Mouse (Mus musculus): ENCODE results near the gene Psma5. TPM values are rescaled to one million over a fixed set of nuclear protein-coding genes. Genes with fewer than 3 reads are reported as not detected.
"Not testable (repeated sequence)": the region's sequence is repeated elsewhere in the genome, so short reads cannot be mapped to it uniquely, and the experiment has no call there.

The Psma5 gene
- polyA plus RNA-seq, 1 experiment from 2014 or later, result 277 TPM

DNA sequence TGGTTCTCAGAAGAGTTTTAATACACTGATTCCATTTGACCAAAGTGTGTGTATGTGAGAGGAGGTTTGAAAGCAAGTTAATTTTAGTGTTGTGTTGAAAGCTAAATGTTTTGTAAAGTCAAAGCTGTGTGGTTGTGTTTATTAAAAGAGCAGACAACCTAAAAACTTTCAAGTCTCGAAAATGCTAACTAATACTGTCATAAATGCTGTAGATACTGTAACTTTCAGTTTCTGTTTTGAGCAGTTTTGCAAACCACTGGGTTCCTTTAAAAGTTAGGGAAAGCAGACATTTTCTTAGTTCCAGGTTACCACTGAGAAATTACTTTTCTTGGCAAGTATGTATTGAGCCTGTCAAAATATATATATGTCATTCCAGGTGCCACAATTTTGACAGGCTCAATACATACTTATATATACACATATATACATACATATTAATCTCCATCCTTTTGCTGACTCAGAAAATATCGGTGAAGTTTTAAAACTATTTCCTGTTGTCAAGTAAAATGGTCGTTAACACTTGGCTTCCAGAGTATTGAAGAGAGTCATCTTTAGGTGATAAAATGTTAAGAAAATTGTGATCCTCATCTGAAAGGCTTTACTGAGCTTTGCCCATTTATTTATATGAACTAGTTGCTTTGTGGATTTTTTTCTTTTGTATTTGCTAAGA is 1.2 kb downstream of the Psma5 start:
- ATAC-seq (replicated peaks; ENCODE audit: low FRiP score) (no peak), DNase-seq (ENCODE audit: low spot score) (no peak)
- H3K4me2 ChIP-seq (ENCODE audit: low read depth, low read length, severe bottlenecking), result peak overlapping the region; percentile 87
- no peaks in the 10 kb centered on the region for H3K27me3 ChIP-seq (ENCODE audit: control insufficient read depth, insufficient read depth, low read length)
- peak overlapping the region; percentile 99 for H3K4me3 ChIP-seq (ENCODE audit: low read depth, low read length)
- no peak overlapping the region for H3K27ac ChIP-seq (ENCODE audit: low read depth, low read length)
- peak overlapping the region; percentile 87 for H3K9ac ChIP-seq (ENCODE audit: low read length)
- H3K9me3 ChIP-seq (ENCODE audit: control insufficient read depth, low read length), result no peaks in the 10 kb centered on the region
- 81% methylated on average over 3 of the region's 3 CpGs for WGBS
- peaks cover 4% of the 10 kb centered on the region; the same call in 1 of the 2 replicates for H3K4me1 ChIP-seq (replicated peaks; ENCODE audit: control insufficient read depth, insufficient read depth, low read length)
- H3K36me3 ChIP-seq (ENCODE audit: control insufficient read depth, insufficient read depth, low read length), result no peaks in the 10 kb centered on the region; the same call in 1 of the 2 replicates

DNA sequence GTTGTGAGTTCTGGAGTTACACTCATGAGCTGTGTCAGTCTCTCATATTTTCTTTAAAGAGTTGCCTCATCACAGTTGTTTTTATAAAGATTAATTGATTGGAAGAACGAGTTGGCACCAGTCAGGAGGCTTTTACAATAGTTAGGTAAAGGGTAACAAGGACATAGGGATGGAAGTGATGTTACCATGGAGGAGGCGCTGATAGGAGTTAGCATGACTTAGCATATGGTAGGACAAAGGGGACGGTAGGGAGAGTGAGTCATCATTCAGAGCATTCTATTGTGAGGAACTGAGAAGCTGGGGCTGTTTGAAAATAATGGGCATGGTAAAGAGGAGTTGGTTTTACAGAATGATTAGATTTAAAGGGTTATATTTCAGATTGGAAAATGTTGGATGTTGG is 2.6 kb downstream of the Psma5 start:
- H3K27me3 ChIP-seq (ENCODE audit: control insufficient read depth, insufficient read depth, low read length), result no peaks in the 10 kb centered on the region
- no peak overlapping the region for H3K27ac ChIP-seq (ENCODE audit: low read depth, low read length)
- no peak overlapping the region for H3K9ac ChIP-seq (ENCODE audit: low read length)
- DNase-seq (ENCODE audit: low spot score) (no peak), ATAC-seq (replicated peaks; ENCODE audit: low FRiP score) (no peak)
- no peaks in the 10 kb centered on the region; the same call in 1 of the 2 replicates for H3K36me3 ChIP-seq (ENCODE audit: control insufficient read depth, insufficient read depth, low read length)
- H3K4me3 ChIP-seq (ENCODE audit: low read depth, low read length), result no peak overlapping the region
- no peak overlapping the region for H3K4me2 ChIP-seq (ENCODE audit: low read depth, low read length, severe bottlenecking)
- WGBS, result 83% methylated on average over 3 of the region's 3 CpGs
- H3K4me1 ChIP-seq (replicated peaks; ENCODE audit: control insufficient read depth, insufficient read depth, low read length), result peaks cover 4% of the 10 kb centered on the region; the same call in 1 of the 2 replicates
- no peaks in the 10 kb centered on the region for H3K9me3 ChIP-seq (ENCODE audit: control insufficient read depth, low read length)

DNA sequence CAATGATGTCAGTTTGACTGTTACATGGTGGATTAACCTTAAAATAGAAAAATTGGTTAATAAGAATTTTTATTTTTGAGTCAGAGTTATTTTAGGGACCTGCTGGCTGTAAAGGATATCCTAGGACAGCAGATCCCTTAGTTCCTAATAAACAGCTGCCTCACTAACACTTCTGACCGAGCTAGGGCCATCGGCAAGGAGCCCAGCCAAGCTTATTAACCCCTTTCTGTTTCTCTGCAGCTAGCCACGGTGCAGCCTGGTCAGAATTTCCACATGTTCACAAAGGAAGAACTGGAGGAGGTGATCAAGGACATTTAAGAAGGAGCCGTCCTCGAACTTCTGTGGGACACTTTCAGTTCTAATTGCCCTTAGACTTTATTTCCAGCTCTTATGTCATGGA is 22.8 kb downstream of the Psma5 start:
- H3K27ac ChIP-seq (ENCODE audit: low read depth, low read length); H3K9ac ChIP-seq (ENCODE audit: low read length); H3K9me3 ChIP-seq (ENCODE audit: control insufficient read depth, low read length); H3K36me3 ChIP-seq (ENCODE audit: control insufficient read depth, insufficient read depth, low read length); H3K4me1 ChIP-seq (replicated peaks; ENCODE audit: control insufficient read depth, insufficient read depth, low read length); ATAC-seq (replicated peaks; ENCODE audit: low FRiP score); H3K4me3 ChIP-seq (ENCODE audit: low read depth, low read length); H3K27me3 ChIP-seq (ENCODE audit: control insufficient read depth, insufficient read depth, low read length); H3K4me2 ChIP-seq (ENCODE audit: low read depth, low read length, severe bottlenecking); DNase-seq (ENCODE audit: low spot score): not testable (repeated sequence)
- 91% methylated on average over 5 of the region's 5 CpGs for WGBS

DNA sequence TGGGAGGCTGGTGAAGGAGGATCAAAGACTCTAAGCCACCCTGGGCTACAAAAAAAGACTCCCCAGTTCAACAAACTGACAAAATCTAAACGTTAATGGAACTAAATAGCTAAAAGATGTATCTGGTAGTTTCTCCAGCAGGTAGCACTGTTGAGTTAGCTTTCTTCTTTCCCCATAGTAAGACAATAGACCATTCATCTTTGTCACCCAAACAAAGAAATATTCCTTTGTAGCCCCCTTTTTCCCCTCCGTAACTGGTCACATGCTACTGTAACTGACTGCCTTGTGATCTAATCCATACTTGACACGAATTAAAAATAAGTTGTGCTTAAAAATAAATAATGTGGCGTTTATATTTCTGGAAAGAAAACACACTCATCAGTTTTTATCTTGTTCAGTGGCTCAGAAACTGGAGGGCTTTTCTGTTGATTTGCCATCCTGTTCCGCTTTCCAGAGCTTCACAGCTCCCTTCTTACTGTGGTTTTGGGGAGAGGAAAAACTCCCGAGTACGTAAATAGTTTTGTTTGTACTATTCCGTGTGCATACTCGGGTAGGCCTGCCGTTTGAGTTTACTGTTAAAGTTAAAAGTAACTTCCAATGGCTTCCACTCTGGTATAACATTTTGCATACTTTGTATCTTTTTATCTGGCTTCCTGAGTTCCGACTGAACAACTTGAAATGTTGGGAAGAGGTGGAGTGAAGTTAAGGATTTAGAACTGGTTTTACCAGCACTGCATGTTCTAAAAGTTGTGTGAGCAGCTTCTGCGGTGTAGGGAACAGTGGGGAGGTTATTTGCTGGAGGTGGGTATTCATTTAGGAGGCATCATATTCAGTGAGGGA is 25.9 kb downstream of the Psma5 start:
- Histone ChIP-seq H3K4me1 (replicated peaks; ENCODE audit: control insufficient read depth, insufficient read depth, low read length) (peaks cover 19% of the 10 kb centered on the region), H3K9ac (ENCODE audit: low read length) (peak overlapping the region; percentile 70), H3K4me2 (ENCODE audit: low read depth, low read length, severe bottlenecking) (peak overlapping the region; percentile 78), H3K9me3 (ENCODE audit: control insufficient read depth, low read length) (no peaks in the 10 kb centered on the region), H3K4me3 (ENCODE audit: low read depth, low read length) (peak overlapping the region; percentile 95; the same call in 1 of the 2 replicates), H3K36me3 (ENCODE audit: control insufficient read depth, insufficient read depth, low read length) (no peaks in the 10 kb centered on the region; the same call in 1 of the 2 replicates), H3K27me3 (ENCODE audit: control insufficient read depth, insufficient read depth, low read length) (no peaks in the 10 kb centered on the region), H3K27ac (ENCODE audit: low read depth, low read length) (peak overlapping the region; percentile 85)
- 35% methylated on average over 12 of the region's 12 CpGs for WGBS
- ATAC-seq (replicated peaks; ENCODE audit: low FRiP score) (no peak), DNase-seq (ENCODE audit: low spot score) (no peak)

DNA sequence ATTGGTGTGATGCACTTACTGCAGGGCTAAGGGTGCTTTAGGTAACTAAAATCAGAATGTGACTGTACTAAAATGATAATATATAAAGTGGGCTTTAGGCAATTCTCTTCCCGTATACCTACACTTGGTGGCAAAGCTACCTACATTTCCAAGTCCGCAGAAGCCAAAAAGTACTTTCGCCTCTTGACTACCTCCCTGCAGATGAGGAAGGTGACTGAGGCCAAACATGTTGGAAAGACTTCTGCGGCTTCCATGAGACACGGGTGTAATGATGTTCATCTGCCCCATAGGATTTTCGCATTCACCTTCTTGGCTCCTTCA is 26.5 kb downstream of the Psma5 start:
- Histone ChIP-seq H3K9me3 (ENCODE audit: control insufficient read depth, low read length) (no peaks in the 10 kb centered on the region), H3K4me2 (ENCODE audit: low read depth, low read length, severe bottlenecking) (peak overlapping the region; percentile 78), H3K4me3 (ENCODE audit: low read depth, low read length) (peak overlapping the region; percentile 95), H3K9ac (ENCODE audit: low read length) (peak overlapping the region; percentile 70), H3K36me3 (ENCODE audit: control insufficient read depth, insufficient read depth, low read length) (no peaks in the 10 kb centered on the region), H3K27me3 (ENCODE audit: control insufficient read depth, insufficient read depth, low read length) (no peaks in the 10 kb centered on the region), H3K27ac (ENCODE audit: low read depth, low read length) (peak overlapping the region; percentile 85), H3K4me1 (replicated peaks; ENCODE audit: control insufficient read depth, insufficient read depth, low read length) (peaks cover 24% of the 10 kb centered on the region)
- ATAC-seq (replicated peaks; ENCODE audit: low FRiP score) (no peak), DNase-seq (ENCODE audit: low spot score) (no peak)
- WGBS, result 12% methylated on average over 6 of the region's 6 CpGs

DNA sequence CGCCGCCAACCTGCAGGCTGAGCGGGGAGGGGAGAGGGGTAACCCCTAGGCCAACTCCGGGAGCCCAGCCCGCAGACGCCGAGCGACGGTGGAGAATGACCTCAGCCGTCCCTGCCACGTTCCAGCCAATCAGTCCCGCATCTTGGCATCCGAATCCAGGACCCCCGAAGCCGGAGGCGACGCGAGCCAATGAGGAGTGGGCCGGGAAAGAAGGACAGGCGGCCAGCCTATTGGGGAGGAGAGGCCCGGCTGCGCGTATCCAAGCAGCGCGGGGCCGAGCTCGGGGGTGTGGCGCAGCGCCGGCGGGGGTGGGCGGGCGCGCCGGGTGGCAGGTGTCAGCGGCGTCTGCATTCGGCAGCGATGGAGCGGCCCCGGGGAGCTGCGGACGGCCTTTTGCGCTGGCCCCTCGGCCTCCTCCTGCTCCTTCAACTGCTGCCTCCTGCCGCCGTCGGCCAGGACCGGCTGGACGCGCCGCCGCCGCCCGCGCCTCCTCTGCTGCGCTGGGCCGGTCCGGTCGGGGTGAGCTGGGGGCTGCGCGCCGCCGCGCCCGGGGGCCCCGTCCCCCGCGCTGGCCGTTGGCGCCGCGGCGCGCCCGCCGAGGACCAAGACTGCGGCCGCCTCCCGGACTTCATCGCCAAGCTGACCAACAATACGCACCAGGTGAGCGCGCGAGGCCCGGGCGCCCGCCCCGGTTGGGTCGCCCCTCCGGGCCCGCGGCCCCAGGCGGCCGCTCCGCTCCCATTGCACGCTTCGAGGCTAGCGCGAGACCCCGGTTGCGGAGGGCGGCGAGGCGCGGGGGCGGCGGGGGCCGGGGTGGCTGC is 27.3 kb downstream of the Psma5 start, which contains the start of gene Sort1:
Sort1 (plus strand) TSS at position 302 of the 821 bp plus-strand sequence.
- peak; percentile 98 for DNase-seq (ENCODE audit: low spot score)
- H3K4me2 ChIP-seq (ENCODE audit: low read depth, low read length, severe bottlenecking), result peak within 1 kb of the TSS; percentile 78
- H3K27ac ChIP-seq (ENCODE audit: low read depth, low read length), result peak within 1 kb of the TSS; percentile 85
- peaks cover 29% of the 10 kb centered on the region for H3K4me1 ChIP-seq (replicated peaks; ENCODE audit: control insufficient read depth, insufficient read depth, low read length)
- H3K9me3 ChIP-seq (ENCODE audit: control insufficient read depth, low read length), result no peaks in the 10 kb centered on the region
- H3K27me3 ChIP-seq (ENCODE audit: control insufficient read depth, insufficient read depth, low read length), result no peaks in the 10 kb centered on the region
- ATAC-seq (replicated peaks; ENCODE audit: low FRiP score), result peak; percentile 99
- peak within 1 kb of the TSS; percentile 95 for H3K4me3 ChIP-seq (ENCODE audit: low read depth, low read length)
- no peaks in the 10 kb centered on the region for H3K36me3 ChIP-seq (ENCODE audit: control insufficient read depth, insufficient read depth, low read length)
- H3K9ac ChIP-seq (ENCODE audit: low read length), result peak within 1 kb of the TSS; percentile 88
- under 1% methylated on average over 63 of the region's 109 CpGs for WGBS

DNA sequence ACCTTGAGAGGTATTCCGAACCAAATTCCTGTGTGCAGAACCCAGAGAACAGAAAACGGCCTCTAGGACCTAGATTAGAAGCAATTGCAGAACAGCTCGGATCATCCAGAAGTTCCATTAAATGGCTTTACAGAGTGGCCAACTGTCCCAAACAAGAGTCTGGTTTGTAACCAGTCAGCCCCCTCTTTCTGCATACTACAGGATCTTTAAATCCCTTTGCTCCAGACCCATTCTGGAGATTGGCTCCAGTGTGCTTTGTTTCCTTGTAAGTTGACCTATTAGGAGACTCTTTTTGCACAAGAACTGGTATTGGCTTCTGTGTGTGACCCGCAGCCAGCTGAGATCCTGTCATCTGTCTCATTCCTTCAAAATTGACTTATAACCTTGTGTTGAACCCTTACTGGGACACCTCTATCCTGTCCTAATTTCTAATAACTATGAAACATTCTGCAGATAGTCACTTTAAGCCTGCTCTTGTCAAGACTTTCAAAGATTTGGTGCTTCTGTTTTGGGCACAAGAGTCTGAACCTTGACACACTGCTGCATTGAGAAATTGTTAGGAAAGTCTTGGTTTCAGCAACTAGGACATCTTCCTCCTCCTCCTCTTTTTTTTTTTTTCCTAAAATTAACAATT is 28.5 kb downstream of the Psma5 start:
- H3K4me2 ChIP-seq (ENCODE audit: low read depth, low read length, severe bottlenecking), result peak overlapping the region; percentile 78
- DNase-seq (ENCODE audit: low spot score) (no peak), ATAC-seq (replicated peaks; ENCODE audit: low FRiP score) (no peak)
- WGBS, result 58% methylated on average over 4 of the region's 4 CpGs
- no peak overlapping the region for H3K27ac ChIP-seq (ENCODE audit: low read depth, low read length)
- peaks cover 29% of the 10 kb centered on the region for H3K4me1 ChIP-seq (replicated peaks; ENCODE audit: control insufficient read depth, insufficient read depth, low read length)
- no peaks in the 10 kb centered on the region for H3K36me3 ChIP-seq (ENCODE audit: control insufficient read depth, insufficient read depth, low read length)
- H3K9ac ChIP-seq (ENCODE audit: low read length), result peak overlapping the region; percentile 88
- H3K27me3 ChIP-seq (ENCODE audit: control insufficient read depth, insufficient read depth, low read length), result no peaks in the 10 kb centered on the region
- H3K4me3 ChIP-seq (ENCODE audit: low read depth, low read length), result peak overlapping the region; percentile 95
- H3K9me3 ChIP-seq (ENCODE audit: control insufficient read depth, low read length), result no peaks in the 10 kb centered on the region

Measured in forebrain, embryonic 11.5 days (tissue).